Mouse (Mus musculus) layer of hippocampus, postnatal 25 days (tissue): ENCODE measurements around the gene Spaca7. TPM values are rescaled to one million over a fixed set of nuclear protein-coding genes. Genes with fewer than 3 reads are reported as not detected.
A peak's percentile ranks its signal among the peaks of the same experiment; 100 is the strongest.
"Not testable (repeated sequence)": the region's sequence is repeated elsewhere in the genome, so short reads cannot be mapped to it uniquely, and the experiment has no call there.

Experiments used
- DNase-seq, 2 experiments: peaks; one replicate each; pipeline ENCODE4 v3.0.0; 2022; ENCODE audit warnings: mixed read lengths in 2 of 2, low spot score in 1 of 2; ENCODE audit errors: extremely low spot score in 1 of 2
- total RNA-seq, 2 experiments: library from RNA; stranded (reverse); gene quantifications; 2 replicates each; pipeline ENCODE4 v1.2.3; 2021

The Spaca7 gene
- not detected for total RNA-seq

GRCm38 (mm10) chr8:12572814-12573534 lies at the start of gene Spaca7:
Spaca7 (plus strand) TSS chr8:12573029.
- no peak for DNase-seq

GRCm38 (mm10) chr8:12524279-12524678 lies 48.5 kb upstream of the Spaca7 start:
- DNase-seq: no peak

GRCm38 (mm10) chr8:12528659-12529058 lies 44.2 kb upstream of the Spaca7 start:
- no peak for DNase-seq

GRCm38 (mm10) chr8:12535617-12536016 lies 37.2 kb upstream of the Spaca7 start:
- DNase-seq: no peak

- DNase-seq: no peak
Measured at GRCm38 (mm10) chr8:12536306-12536705, 36.5 kb upstream of the Spaca7 start.

- DNase-seq: no peak
Measured at GRCm38 (mm10) chr8:12545236-12545635, 27.6 kb upstream of the Spaca7 start.

- DNase-seq: no peak
Measured at GRCm38 (mm10) chr8:12545671-12546070, 27.2 kb upstream of the Spaca7 start.

GRCm38 (mm10) chr8:12547466-12548220 lies 25.2 kb upstream of the Spaca7 start:
- DNase-seq: no peak

- no peak for DNase-seq
Measured at GRCm38 (mm10) chr8:12548255-12548654, 24.6 kb upstream of the Spaca7 start.

GRCm38 (mm10) chr8:12548680-12549079 lies 24.1 kb upstream of the Spaca7 start:
- no peak for DNase-seq

- peak in 1 of 2 experiments; percentile 19 for DNase-seq
Measured at GRCm38 (mm10) chr8:12555515-12556145, 17.2 kb upstream of the Spaca7 start.

GRCm38 (mm10) chr8:12558786-12559185 lies 14.0 kb upstream of the Spaca7 start:
- DNase-seq: no peak

- peak; percentile 47 to 85 for DNase-seq
Measured at GRCm38 (mm10) chr8:12561403-12561960, 11.3 kb upstream of the Spaca7 start.

- peak; percentile 18 to 51 for DNase-seq
Measured at GRCm38 (mm10) chr8:12564307-12564706, 8.5 kb upstream of the Spaca7 start.

GRCm38 (mm10) chr8:12565488-12565887 lies 7.3 kb upstream of the Spaca7 start:
- DNase-seq: no peak

GRCm38 (mm10) chr8:12566509-12566908 lies 6.3 kb upstream of the Spaca7 start:
- DNase-seq: no peak

GRCm38 (mm10) chr8:12576003-12576402 lies 3.2 kb downstream of the Spaca7 start:
- DNase-seq: no peak

GRCm38 (mm10) chr8:12576739-12577138 lies 3.9 kb downstream of the Spaca7 start:
- DNase-seq: no peak

- not testable (repeated sequence) for DNase-seq
Measured at GRCm38 (mm10) chr8:12579339-12579999, 6.6 kb downstream of the Spaca7 start.

GRCm38 (mm10) chr8:12583785-12584184 lies 11.0 kb downstream of the Spaca7 start:
- no peak for DNase-seq
